Mouse (Mus musculus) limb, embryonic 11.5 days (tissue): ENCODE measurements at regions not wholly inside any gene's neighbourhood (a gene's known extent, or its start where the extent isn't known, plus 50 kb on each side); places are given as distances from the start of the nearest gene placed in this dataset.

Source experiments
- ATAC-seq: fragments of 200-750 bp; cut with Nextera tagmentation; 2 replicates; pipeline ENCODE4 v1.8.0; 2017; ENCODE audit warnings: low read depth; ENCODE audit not compliant: insufficient number of reproducible peaks, low FRiP score, low TSS enrichment
- DNase-seq: peaks from one replicate; pipeline ENCODE4 v3.0.0-alpha.2; 2015; ENCODE audit warnings: low spot score
- H3K27ac ChIP-seq: fragments of 300-500 bp; sonication (generic); replicated peaks from 2 replicates; pipeline ENCODE4 v1.5.1; 2014; ENCODE audit warnings: low read depth, mild to moderate bottlenecking, low read length
- H3K27me3 ChIP-seq: fragments of 300-500 bp; sonication (generic); 2 replicates; pipeline ENCODE4 v1.6.1; 2014; ENCODE audit warnings: mild to moderate bottlenecking, low read length, mixed read lengths; ENCODE audit not compliant: control insufficient read depth, insufficient read depth
- H3K36me3 ChIP-seq: fragments of 300-500 bp; sonication (generic); 2 replicates; pipeline ENCODE4 v1.6.1; 2014; ENCODE audit warnings: mild to moderate bottlenecking, low read length, moderate library complexity, mixed read lengths; ENCODE audit not compliant: control insufficient read depth, insufficient read depth
- H3K4me1 ChIP-seq: fragments of 300-500 bp; sonication (generic); 2 replicates; pipeline ENCODE4 v1.6.1; 2014; ENCODE audit warnings: low read length, mixed read lengths; ENCODE audit not compliant: control insufficient read depth, insufficient read depth
- H3K4me2 ChIP-seq: fragments of 300-500 bp; sonication (generic); 2 replicates; pipeline ENCODE4 v1.6.1; 2014; ENCODE audit warnings: low read depth, mild to moderate bottlenecking, moderate library complexity; ENCODE audit not compliant: severe bottlenecking
- H3K4me3 ChIP-seq: fragments of 300-500 bp; sonication (generic); 2 replicates; pipeline ENCODE4 v1.5.1; 2014; ENCODE audit warnings: low read depth, low read length
- H3K9ac ChIP-seq: fragments of 300-500 bp; sonication (generic); 2 replicates; pipeline ENCODE4 v1.6.1; 2014; ENCODE audit warnings: mild to moderate bottlenecking, low read length
- H3K9me3 ChIP-seq: fragments of 300-500 bp; sonication (generic); 2 replicates; pipeline ENCODE4 v1.6.1; 2016; ENCODE audit warnings: low read length; ENCODE audit not compliant: control insufficient read depth
- WGBS: fragments of 180-500 bp; shearing (Covaris S2); extraction: QIAGEN DNeasy Blood & Tissue Kit; methylation state at CpG from one replicate; pipeline ENCODE4 v1.1.7; 2014; 5-methylcytosine and 5-hydroxymethylcytosine counted together

DNA sequence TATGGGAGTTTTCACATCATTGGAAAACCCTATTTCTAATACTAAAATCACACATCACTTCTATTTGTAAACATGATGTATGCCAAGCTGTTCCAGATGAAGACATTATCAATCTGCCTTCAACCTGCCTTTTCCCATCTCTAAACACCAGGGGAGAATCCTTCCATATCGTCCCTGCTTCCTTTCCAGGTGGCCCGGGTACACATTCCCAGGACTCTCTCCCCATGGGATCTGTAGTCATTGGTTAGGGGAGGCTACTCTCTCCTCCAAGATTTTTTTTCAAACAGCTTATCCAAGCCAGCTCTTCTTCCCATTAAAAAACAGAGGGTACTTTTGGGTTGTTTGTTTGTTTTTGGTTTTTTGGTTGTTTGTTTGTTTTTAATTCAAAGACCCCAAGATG is 650.7 kb downstream of the Tlr4 start:
- WGBS, result 52% methylated on average over 2 of the region's 2 CpGs
- ATAC-seq (no peak), DNase-seq (no peak)
- Histone ChIP-seq H3K27me3 (no peaks in the 10 kb centered on the region), H3K9ac (no peak overlapping the region), H3K36me3 (no peaks in the 10 kb centered on the region), H3K27ac (no peak overlapping the region), H3K4me2 (no peak overlapping the region), H3K4me3 (no peak overlapping the region), H3K4me1 (no peaks in the 10 kb centered on the region), H3K9me3 (no peaks in the 10 kb centered on the region)

GRCm38 (mm10) chr4:67522235-67522634 is 694.9 kb downstream of the Tlr4 start:
- no peaks in the 10 kb centered on the region for H3K36me3 ChIP-seq
- 83% methylated on average over 4 of the region's 4 CpGs for WGBS

DNA sequence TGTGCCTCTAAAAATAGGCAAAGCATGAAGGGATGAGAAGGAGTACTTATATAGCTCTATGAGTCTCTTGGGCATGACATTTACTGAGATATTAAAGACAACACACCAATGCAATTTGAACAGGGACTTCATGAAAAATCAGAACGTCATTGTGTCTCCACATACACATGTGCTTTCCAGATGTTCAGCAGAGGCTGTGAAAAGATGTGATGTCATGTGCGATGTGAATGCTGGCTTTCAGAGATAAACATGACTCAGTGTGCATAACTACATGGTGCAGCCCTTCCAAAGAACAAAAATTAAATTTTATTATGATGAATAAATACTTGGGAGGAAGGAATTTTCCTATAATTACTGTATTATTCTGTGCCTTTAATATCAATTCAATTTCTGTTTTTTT is 695.8 kb downstream of the Tlr4 start:
- Histone ChIP-seq H3K4me3 (no peak overlapping the region), H3K9ac (no peak overlapping the region), H3K36me3 (no peaks in the 10 kb centered on the region), H3K4me1 (no peaks in the 10 kb centered on the region), H3K27me3 (no peaks in the 10 kb centered on the region), H3K27ac (no peak overlapping the region), H3K4me2 (no peak overlapping the region), H3K9me3 (no peaks in the 10 kb centered on the region)
- ATAC-seq, result peak; percentile 62; the same call in 1 of the 2 replicates
- 45% methylated on average over 2 of the region's 2 CpGs for WGBS
- no peak for DNase-seq

More at GRCm38 (mm10) chr4:67522235-67522634, 694.9 kb downstream of the Tlr4 start:
- no peak overlapping the region for H3K27ac ChIP-seq
- H3K4me2 ChIP-seq, result no peak overlapping the region
- H3K4me1 ChIP-seq, result no peaks in the 10 kb centered on the region
- no peak overlapping the region for H3K4me3 ChIP-seq
- no peaks in the 10 kb centered on the region for H3K27me3 ChIP-seq
- H3K9me3 ChIP-seq, result no peaks in the 10 kb centered on the region
- DNase-seq, result no peak
- H3K9ac ChIP-seq, result no peak overlapping the region
- ATAC-seq, result no peak

- DNase-seq, result no peak
Measured at GRCm38 (mm10) chr4:67529586-67529985, 702.2 kb downstream of the Tlr4 start.

GRCm38 (mm10) chr4:67539466-67539865 is 712.1 kb downstream of the Tlr4 start:
- H3K36me3 ChIP-seq, result no peaks in the 10 kb centered on the region
- H3K4me2 ChIP-seq, result no peak overlapping the region
- H3K27me3 ChIP-seq, result no peaks in the 10 kb centered on the region
- ATAC-seq (no peak), DNase-seq (no peak)
- no peaks in the 10 kb centered on the region for H3K4me1 ChIP-seq
- H3K27ac ChIP-seq, result no peak overlapping the region
- no peaks in the 10 kb centered on the region for H3K9me3 ChIP-seq
- H3K9ac ChIP-seq, result no peak overlapping the region
- WGBS, result 55% methylated on average over 5 of the region's 5 CpGs
- no peak overlapping the region for H3K4me3 ChIP-seq

More at GRCm38 (mm10) chr4:67529586-67529985, 702.2 kb downstream of the Tlr4 start:
- Histone ChIP-seq H3K4me2 (no peak overlapping the region), H3K9ac (no peak overlapping the region), H3K27ac (no peak overlapping the region), H3K9me3 (no peaks in the 10 kb centered on the region), H3K4me3 (no peak overlapping the region), H3K27me3 (no peaks in the 10 kb centered on the region), H3K36me3 (no peaks in the 10 kb centered on the region), H3K4me1 (no peaks in the 10 kb centered on the region)
- WGBS, result 76% methylated on average over 3 of the region's 3 CpGs
- no peak for ATAC-seq

DNA sequence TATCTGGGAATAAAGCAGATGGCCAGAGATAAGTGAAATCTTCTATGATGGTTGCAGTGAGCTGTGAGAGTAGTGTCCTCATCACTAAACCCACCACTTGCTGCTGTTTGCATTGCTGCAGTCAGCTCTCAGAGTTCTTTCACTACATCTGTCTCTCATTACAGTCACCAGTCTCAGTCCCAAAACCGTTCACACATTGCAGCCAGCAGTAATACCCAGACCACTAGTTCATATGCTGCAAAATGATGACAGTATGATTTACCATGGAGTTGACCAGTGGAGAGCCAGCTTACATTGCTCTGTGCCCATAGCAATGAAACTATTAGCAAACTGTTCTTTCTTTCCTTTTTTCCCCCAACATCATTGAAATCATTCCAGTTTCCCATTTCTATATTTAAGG is 718.6 kb downstream of the Tlr4 start:
- H3K9ac ChIP-seq, result no peak overlapping the region
- WGBS, result 17% methylated on average over 1 of the region's 1 CpGs
- H3K27ac ChIP-seq, result no peak overlapping the region
- no peaks in the 10 kb centered on the region for H3K36me3 ChIP-seq
- H3K4me3 ChIP-seq, result no peak overlapping the region
- DNase-seq (peak; percentile 41), ATAC-seq (peak; percentile 87)
- H3K27me3 ChIP-seq, result no peaks in the 10 kb centered on the region
- no peaks in the 10 kb centered on the region for H3K9me3 ChIP-seq
- no peak overlapping the region for H3K4me2 ChIP-seq
- H3K4me1 ChIP-seq, result no peaks in the 10 kb centered on the region

GRCm38 (mm10) chr4:67547957-67548356 is 720.6 kb downstream of the Tlr4 start:
- ATAC-seq, result no peak
- Histone ChIP-seq H3K27ac (no peak overlapping the region), H3K4me1 (no peaks in the 10 kb centered on the region), H3K4me2 (no peak overlapping the region), H3K4me3 (no peak overlapping the region), H3K36me3 (no peaks in the 10 kb centered on the region), H3K9ac (no peak overlapping the region), H3K9me3 (no peaks in the 10 kb centered on the region), H3K27me3 (no peaks in the 10 kb centered on the region)
- 94% methylated on average over 1 of the region's 1 CpGs for WGBS
- no peak for DNase-seq

GRCm38 (mm10) chr4:67553511-67553910 is 726.1 kb downstream of the Tlr4 start:
- H3K27ac ChIP-seq, result no peak overlapping the region
- no peaks in the 10 kb centered on the region for H3K27me3 ChIP-seq
- no peaks in the 10 kb centered on the region for H3K36me3 ChIP-seq
- no peak overlapping the region for H3K4me3 ChIP-seq
- ATAC-seq, result no peak
- no peaks in the 10 kb centered on the region for H3K4me1 ChIP-seq
- DNase-seq, result no peak
- WGBS, result 78% methylated on average over 3 of the region's 3 CpGs
- H3K4me2 ChIP-seq, result no peak overlapping the region
- H3K9ac ChIP-seq, result no peak overlapping the region
- H3K9me3 ChIP-seq, result no peaks in the 10 kb centered on the region

- H3K9me3 ChIP-seq, result no peaks in the 10 kb centered on the region
- H3K36me3 ChIP-seq, result no peaks in the 10 kb centered on the region
- no peak overlapping the region for H3K9ac ChIP-seq
- H3K4me3 ChIP-seq, result no peak overlapping the region
- ATAC-seq (no peak), DNase-seq (no peak)
- no peak overlapping the region for H3K27ac ChIP-seq
- H3K4me2 ChIP-seq, result no peak overlapping the region
- H3K4me1 ChIP-seq, result no peaks in the 10 kb centered on the region
- H3K27me3 ChIP-seq, result no peaks in the 10 kb centered on the region
- 89% methylated on average over 3 of the region's 3 CpGs for WGBS
Measured at GRCm38 (mm10) chr4:67574816-67575215, 747.4 kb downstream of the Tlr4 start.
